Mouse (Mus musculus) adrenal gland, postnatal 10 days (tissue): Measurements from ENCODE around the gene Filip1l. TPM values are rescaled to one million over a fixed set of nuclear protein-coding genes. Genes with fewer than 3 reads are reported as not detected.
A peak's percentile ranks its signal among the peaks of the same experiment; 100 is the strongest.
"Not testable (repeated sequence)": the region's sequence is repeated elsewhere in the genome, so short reads cannot be mapped to it uniquely, and the experiment has no call there.

Experiments used
- DNase-seq: peaks from one replicate; pipeline ENCODE4 v3.0.0; 2021; ENCODE audit warnings: mixed read lengths
- total RNA-seq, 2 experiments: library from RNA; stranded (reverse); gene quantifications; 2 replicates each; pipeline ENCODE4 v1.2.3; 2021

The Filip1l gene
- total RNA-seq, 2 experiments from 2014 or later, result 22.6 to 23.1 TPM

DNA sequence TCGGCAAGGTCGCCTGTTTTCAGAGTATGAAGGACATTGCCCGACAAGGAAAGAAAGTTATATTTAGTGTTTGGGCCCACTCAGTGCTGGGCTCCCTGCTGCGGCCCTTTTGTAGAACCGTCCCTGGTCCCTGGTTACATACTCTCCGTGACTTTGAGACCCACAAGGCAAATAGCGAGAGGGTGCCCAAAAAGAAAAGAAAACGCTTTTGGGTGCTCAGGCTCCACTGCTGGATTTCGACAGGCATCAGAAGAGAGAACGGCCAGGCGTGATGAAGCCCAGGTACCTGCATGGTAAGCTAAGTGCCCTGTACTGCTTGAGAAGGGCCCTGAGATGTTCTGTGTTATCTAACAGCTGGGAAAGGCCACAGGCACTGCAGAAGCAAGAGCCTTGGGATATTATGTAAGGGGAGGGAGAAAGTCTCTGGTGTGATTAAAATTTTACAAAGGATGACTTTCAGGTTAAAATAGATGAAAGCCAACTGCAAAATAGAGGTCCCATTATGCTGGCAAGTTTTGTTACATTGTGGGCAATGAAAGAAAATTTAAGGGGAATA is 351 bp downstream of the Filip1l start:
- no peak for DNase-seq

DNA sequence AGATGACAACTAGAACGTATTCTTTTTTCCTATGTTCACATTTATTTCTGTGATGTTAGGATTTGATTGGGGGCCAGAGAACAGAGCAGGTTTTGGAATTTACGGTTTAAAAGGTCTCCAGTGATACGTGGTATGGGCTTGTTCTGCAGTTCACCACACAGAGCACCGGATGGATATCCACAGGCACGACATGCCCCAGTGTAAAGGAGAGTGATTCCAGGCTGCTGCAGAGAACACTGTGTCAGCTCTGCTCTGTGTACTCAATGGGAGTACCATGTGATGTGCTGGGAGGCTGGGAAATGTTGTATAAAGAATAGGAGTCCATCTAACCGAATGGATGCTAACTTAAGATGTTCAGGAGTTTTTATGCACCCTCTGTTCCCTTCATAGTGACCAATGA is 1.0 kb downstream of the Filip1l start:
- no peak for DNase-seq

DNA sequence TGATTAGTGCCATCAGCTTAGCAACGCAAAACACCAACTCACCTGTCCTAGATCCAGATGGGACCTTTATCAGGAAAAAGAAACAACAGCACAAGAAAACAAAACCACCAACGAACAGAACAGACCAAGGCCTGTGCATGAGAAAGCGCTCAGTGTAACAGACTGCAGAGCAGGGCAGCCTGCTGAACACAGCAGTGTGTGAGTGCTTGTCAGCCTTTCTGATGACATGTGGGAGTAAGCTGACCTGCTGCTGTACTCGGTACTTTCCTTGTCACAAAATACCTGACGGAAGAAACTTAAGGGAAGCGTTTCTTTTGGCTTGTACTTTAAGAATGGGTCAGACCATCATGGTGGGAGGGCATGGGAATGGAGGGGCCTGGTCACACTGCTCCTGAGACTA is 3.6 kb downstream of the Filip1l start:
- DNase-seq, result no peak

DNA sequence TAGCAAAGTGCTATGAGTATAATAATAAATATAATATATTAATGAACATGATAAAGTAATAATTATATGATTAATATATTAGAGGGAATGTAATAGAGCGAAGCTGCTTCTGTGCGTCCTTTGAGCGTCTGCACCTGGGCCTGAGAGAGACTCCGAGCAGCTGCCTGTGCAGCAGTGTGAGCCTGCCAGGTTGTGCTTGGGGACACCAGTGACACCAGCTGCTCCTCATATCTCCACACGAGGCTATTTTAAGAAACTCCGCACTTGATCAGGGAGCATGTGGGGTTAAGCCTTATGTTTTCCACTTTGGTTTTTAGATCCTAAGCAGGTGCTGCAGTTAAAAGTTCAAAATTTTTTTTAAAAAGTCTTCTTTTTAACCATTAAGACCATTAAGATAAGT is 4.1 kb downstream of the Filip1l start:
- no peak for DNase-seq

DNA sequence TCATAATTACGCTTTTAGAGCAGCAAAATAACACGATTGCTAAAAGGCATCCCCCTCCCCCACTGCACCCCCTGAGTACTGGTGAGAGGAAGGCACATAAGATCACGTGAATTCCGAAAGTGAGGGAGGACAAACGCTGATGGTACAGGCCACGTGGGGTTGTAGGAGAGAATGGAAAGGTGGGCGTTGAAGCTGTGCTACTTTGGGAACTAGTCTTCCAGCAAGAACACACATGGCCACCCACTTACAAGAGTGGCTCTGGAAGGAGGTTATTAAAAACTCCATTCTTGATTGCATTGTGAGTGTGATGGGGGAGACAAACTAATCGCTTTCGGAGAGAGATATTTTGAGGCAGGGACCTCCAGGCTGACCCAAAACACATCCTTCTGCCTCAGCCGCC is 6.4 kb downstream of the Filip1l start:
- no peak for DNase-seq

DNA sequence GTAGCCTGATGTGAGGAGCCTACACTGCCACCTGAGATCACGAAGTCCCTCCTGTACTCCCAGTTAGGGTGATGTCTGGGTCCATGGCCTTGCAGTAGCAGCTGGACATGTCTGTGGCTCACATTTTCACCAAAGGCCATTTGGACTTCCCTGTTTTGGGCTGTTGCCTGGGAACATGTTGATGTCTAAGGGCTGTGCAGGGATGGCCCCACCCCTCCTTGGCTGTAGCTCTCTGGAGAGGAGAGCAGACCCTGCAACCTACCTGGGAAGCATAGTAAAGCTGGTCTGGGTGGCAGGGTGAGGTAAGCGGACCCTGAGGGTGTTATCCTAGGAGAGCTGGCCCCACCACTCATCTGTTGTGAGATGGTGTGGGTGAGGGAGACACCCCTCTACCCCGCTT is 7.9 kb downstream of the Filip1l start:
- DNase-seq, result no peak

DNA sequence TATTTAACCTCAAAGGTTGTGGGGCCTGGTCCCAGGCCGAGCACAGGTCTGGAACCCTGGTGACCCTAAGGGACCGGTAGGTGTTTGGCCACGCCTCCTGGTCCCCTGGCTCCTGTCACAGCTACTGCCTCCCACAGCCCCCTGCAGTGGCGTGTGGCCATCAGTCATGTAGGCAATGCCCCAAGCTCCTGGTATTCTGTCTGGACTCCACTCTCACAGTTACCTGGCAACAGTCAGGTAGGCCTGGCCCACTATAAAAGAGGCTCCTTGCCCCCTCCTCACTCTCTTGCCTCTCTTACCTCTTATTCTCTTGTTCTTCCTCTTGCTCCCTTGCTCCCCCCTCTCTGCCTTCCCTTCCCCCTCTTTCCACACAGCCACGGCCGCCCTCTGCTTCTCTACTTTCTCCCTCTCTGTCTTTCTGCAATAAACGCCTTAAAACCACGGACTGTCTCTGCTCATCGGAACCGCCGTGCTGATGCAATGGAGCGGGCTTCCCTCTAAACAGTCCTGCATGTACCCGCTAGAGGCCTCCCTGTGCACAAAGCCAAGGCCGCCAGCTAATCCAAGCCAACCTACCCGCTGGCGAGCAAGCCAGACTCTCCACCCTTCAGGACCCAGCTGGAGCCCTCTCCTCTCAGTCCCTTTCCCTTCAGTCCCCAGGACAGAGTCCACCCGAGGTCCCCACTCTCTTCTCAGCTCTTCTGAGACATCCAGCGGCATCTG is 9.9 kb downstream of the Filip1l start:
- peak; percentile 77 for DNase-seq

DNA sequence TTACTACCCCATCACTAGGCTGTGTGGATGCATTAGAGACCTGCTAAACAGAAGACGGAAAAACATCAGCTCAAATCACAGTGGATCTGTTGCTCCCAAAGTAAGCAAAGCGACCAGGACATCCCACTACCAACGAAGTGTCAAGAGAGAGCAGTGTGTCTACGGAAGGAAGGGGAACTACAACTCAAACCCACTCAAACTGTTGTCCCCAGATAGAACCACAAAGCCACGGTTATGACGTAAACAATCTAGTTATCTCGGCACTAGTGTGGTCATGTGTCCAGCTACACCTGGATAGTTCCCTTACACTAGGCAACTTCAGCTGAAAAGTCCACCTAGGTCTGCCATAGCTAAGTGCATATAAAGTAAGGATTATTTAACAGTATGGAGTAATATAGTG is 11.6 kb downstream of the Filip1l start:
- DNase-seq, result no peak

DNA sequence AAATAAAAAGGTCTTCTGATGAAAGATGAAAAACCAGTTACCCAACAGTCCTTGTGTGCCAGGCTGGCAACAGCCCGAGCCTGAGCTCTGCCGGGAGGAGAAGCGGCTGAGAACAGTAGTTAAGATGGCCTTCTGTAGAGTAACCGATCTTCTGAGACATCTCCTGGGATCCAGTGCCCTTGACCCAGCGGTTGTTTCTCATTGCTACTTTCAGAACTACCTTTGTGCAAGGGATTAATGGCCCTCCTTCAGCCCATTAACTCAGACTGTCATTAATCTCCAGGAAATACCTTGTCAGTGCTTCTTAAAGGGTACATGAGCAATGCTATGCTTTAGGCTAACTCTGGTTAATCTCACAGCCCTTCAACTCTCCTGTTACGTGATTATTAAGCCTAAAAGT is 13.2 kb downstream of the Filip1l start:
- DNase-seq, result peak; percentile 61

DNA sequence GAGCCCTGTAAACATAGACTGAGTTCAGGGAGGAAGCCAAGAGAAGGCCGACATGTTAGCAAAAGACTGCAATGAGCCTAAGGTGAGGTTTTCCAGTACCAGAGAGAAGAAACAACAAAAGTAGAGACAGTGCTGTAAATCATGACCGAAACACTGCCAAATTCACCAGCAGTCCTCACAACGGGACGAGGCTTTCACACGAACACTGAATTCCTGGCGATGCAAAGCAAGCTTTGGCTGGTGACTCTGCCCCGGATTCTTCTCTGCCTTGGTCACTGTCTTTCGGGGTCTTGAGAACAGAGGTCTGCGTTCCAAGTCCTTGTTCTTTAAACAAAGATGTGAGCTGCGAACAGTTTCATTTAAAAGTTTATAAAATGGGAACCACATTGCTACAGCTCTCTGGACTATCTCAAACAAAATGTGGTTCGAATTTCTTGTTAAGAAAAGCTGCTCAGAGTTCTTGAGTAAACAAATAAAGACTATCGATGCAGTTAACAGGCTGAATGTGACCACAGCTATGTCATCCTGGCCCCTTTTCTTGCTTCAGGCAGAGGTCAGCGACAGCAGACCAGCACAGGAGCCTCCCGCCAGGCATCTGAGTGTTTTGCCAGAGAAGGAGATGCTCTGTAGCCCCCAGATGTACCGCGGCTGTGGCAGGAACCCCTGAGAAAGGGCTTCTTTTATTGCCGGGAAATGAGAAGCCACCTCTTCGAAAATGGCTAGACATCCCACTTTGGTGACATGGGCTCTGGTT is 14.2 kb downstream of the Filip1l start:
- DNase-seq, result no peak

DNA sequence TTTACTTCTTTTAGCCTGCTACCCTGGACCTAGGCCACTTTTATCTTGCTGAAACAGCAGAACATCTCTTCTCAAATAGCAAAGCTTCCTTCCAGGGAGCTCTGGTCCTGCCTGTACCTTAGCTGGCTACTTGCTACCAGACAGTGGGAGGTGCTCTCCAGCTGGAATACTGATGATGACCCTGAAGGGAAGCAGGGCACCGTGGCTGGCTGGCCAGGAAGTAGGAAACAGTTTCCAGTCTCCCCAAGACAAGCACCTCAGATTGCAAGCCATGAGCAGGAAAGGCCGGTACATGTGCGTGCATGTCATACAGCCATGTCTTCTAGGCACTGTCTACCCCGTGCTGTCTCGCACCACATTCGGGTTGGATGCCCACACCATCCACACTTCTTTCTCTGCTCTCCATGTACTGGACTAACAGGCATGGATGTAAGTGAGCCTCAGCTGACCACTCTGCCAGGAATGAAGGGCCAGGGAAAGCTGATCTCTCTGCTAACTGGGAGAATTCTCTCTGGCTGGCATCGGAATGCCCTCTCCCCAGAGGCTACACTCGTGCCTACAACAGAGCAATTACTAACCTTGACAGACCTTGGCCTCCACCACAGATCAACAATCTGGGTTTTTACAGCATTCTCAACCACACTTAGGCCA is 17.1 kb downstream of the Filip1l start:
- peak; percentile 45 for DNase-seq

DNA sequence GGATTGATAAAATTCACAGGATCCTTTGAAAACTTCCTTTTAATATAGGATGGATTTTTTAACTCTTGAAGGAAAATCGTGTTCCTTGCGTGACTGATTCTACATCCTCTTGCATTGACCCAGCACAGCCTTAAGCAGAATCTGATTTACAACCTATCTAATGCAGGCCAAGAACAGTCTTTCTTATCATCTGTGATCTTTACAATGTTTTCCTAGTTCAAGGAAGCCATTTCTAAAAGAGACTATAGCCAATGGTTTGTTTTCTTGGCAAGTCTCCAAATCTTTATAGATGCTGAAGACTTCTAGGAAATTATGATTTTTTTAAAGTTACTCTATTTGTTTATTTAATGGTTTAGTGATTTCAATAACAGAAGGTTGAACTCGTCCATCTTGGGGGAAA is 19.3 kb downstream of the Filip1l start:
- DNase-seq, result no peak

DNA sequence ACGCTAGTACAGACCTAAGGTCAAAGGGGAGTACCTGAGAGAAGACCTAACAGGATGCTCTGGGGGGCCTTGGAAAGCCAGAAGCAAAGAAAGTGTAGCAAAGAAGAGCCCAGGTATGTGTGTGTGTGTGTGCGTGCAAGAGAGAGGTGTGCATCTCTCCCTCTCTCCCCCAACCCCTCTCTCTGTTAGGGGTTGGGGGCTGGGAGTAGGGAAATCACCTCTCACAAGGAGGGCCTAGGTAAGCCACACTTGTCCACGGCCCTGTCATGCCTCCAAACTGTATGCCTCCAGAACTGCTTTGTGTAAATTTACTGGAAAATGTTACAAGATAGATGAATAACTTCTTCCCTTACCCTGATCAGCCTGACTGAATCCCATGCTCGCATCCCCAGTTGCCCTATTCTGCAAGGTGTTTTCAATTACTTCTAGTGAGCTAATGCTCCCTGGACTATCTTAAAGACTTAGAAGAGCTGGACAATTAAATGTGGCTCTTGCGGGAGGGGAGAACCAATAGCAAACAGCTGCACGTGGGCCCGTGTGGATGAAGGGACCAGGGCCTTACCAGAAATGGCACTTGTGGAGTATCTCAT is 22.4 kb downstream of the Filip1l start:
- no peak for DNase-seq

DNA sequence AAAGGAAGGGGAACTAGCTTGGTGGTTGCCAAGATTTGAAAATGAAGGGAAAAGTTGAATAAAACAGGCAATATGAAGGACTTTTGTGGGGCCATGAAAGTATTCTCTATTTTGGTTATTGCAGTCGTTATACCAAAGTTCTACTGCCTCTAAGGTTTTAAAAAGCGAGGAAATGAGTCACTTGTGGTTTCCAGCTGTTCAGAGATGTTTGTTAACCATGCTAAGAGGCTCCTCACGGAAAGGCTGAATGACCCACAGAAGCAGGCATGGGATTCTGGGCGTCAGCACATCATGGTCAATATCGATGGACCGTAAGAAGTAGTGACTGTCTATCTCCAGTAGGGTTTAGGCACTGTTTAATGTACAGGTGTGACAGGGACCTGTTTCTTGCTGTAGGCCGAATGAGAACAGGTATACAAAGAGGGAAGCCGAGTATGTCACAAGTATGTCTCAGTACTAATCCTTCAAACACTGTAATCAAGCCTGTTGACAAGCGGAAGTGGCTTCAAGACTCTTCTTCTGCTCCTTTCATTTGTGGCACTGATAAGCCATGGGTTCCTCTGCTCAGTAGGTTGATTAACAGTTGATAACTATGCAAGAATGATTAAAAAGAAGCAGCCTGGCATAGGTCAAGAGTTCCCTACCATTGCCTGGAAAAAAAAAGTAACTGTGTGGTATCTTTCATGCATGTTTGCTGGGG is 25.9 kb downstream of the Filip1l start:
- DNase-seq, result no peak

DNA sequence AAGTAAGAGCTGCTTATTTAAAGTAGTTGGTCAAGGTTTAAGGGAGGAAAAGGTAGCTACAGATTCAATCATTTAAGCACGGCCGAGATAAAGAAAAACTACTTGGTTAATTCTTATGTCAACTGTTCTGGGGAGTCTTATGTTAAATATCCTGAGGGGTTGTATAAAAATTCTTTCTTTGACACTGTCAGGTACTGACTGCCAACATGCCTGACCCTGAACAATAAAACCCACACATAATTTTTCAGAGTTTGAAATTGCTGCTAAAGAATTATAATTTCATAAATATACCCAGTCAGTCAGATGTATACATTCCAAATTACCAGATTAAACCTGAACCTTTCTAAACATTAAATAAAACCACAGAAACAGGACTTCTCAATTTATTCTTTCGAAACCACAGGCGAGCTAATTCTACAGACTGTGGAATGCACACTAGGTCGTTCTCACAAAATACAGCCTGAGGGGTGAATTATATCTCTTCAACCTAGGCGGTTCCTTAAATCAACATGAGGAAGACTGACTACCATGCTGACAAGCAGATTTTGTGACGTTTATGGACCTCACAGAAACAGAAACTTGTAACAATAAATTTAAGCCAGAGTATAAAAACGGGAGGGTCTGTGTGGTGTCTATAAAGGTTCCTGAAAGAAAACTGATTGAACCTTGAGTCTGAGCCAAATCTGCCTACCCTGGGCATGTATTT is 30.5 kb downstream of the Filip1l start:
- no peak for DNase-seq

DNA sequence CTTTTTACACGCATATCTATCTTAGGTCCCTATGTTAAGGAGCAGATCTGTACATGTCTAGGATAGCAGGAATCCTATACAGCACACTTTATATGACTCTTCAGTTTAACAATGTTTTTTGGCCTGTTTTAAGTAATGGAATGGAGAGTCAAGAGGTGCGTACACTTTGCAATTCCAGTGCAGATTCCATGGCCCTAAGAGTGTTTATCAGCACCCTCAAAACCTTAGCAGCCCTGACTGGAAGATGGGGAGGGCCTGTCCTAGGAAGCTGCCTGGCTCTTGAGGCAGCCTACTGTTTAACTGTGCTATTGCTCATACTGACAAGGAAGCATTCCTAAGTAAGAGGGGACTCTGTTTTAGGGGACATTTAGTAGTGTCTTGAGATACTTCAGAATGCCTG is 31.4 kb downstream of the Filip1l start:
- no peak for DNase-seq

DNA sequence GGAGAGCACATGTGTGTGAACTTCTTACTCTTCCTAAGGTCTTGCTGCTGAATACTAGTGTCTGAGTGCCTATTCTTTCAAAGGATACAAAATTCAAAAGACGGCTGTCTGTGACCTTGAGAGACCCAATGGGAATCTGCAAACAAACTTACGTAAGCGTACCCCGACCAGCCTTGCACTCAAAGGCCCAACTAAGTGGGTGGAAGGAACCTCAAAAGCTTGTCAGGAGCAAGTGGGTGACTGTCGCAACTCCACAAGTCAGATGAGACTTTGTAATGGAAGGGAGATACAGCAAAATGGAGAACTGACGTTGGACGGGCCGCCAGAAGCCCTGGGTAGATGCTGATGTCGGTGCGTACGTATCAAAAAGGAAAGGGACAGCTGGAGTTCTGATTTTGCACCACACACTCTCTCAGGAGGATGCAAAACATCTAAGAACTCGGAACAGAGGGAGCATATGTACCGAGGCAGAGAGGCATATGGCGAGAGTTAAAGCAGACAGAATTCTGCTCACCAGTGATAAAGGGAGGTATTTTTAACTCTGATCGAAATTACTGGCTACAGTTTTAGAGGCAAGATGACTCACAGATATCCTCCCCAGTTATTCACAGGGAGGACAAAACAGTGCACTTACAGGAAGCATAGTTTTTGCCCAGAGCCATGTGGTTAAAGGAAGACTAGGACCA is 36.8 kb downstream of the Filip1l start:
- no peak for DNase-seq

DNA sequence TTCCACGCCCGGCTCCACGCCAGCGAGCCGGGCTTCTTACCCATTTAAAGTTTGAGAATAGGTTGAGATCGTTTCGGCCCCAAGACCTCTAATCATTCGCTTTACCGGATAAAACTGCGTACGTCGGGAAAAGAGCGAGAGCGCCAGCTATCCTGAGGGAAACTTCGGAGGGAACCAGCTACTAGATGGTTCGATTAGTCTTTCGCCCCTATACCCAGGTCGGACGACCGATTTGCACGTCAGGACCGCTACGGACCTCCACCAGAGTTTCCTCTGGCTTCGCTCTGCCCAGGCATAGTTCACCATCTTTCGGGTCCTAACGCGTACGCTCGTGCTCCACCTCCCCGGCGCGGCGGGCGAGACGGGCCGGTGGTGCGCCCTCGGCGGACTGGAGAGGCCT is 38.3 kb downstream of the Filip1l start:
- not testable (repeated sequence) for DNase-seq

DNA sequence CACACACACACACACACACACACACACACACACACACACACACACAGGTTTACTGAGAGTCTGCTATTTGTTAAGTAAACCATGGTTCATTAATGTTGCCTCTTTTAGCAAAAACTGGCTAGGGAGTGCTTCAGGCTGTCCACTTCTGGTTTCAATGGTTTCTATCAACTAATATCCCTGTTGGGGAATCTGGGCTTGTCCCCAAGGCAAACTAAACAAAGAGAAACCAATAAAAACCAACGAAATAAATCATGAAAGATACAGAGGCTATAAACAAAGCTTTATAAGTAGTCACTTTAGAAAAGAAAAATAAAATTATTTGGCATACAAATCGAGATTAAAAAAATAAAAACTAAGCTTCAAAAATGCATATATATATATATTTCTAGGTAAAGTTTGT is 39.6 kb downstream of the Filip1l start:
- DNase-seq, result no peak

DNA sequence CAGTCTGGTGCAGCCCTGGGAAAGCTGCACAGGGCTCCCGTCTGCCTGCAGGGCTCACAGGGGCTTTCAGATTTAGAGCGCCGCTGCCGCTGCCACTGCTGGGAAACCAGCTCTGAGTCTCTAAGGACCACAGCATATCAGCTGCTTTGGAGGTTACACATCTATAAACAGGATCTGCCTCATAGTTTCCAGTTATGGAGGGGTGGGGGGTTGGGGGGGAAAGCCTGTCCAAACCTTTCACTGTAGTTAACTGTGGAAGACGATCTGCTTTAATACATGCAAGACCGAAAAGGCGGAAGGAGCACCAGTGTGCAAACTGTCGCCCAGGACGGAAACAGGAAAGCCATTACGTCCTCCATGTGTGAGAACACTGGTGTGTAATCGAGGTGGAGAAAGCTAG is 40.3 kb downstream of the Filip1l start:
- DNase-seq, result peak; percentile 30

DNA sequence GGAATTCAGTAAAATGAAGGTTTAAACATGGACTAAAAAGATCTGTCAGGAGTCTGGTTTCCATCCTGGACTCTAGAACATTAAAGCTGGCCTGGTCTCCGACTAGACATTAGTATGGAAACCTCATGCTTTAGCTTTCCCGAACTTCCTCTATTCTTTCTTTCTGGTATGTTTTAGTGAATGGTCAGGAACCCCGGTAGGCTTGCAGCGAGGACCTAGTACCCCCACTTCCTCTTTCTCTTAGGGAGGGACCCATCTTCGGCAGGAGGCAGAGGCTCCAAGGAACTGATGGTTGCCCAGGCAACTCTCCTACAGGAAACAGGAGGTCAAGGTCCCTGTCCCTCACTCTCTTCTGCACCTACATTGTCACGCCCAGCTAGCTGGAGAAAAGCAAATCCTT is 43.4 kb downstream of the Filip1l start:
- DNase-seq, result no peak
